Mouse (Mus musculus): ENCODE measurements around the gene Nppb.

The Nppb gene

DNA sequence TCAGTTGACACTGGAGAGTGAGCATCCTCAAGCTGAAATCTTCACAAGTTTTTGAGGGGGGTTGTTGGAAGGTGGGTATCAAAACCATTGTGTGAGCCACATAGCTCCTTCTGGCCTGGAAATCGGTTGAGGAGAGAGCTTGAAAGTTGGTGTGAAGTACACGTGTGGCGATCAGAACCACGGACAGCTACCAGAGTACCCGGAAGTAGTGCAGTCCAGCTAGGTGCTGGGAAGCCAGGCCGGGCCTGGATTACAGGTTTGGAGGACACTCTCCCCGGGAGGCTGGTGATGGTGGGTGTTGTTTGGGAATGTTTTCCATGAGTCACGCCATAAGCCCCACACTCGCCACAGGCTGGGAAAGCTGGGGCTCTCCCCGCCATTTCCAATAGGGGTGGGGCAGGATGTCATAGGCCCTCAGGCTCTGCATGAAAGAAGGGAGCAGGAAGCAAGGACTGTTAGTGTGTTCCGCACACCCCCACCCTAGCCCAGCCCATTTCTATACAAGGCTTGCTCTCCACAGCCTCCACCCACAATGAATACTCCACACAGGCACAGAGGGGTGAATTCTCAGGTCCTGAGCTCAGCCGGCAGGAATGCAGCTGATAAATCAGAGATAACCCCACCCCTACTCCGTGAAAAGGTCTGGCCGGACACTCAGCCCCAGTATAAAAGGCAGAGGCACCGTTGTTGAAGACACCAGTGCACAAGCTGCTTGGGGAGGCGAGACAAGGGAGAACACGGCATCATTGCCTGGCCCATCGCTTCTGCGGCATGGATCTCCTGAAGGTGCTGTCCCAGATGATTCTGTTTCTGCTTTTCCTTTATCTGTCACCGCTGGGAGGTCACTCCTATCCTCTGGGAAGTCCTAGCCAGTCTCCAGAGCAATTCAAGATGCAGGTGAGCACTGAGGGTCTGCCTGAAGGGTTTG is at the start of gene Nppb:
Gene Nppb, plus strand, starts transcription at position 584 of the 928 bp plus-strand sequence.
- in situ Hi-C loops (cut with MseI, MboI), result no loop called here

DNA sequence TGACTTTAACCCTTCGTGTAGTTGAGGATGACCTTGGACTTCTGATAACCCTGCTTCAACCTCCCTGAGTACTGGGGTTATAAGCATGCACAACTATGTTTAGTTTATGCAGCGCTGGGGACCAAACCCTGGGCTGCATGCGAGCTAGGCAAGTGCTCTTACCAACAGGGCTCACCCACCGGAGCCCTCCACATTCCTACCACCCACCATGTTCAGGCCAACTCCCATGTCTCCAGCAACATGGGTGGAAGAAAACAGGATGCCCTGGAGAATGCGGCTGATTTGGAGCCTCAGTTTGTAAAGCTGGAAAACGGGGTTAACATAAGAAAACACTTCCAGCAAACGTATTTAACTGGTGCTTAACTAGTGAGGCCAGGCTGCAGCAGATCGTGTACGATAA is 49.7 kb upstream of the Nppb start:
- in situ Hi-C loops (cut with MseI, MboI), result no loop called here

DNA sequence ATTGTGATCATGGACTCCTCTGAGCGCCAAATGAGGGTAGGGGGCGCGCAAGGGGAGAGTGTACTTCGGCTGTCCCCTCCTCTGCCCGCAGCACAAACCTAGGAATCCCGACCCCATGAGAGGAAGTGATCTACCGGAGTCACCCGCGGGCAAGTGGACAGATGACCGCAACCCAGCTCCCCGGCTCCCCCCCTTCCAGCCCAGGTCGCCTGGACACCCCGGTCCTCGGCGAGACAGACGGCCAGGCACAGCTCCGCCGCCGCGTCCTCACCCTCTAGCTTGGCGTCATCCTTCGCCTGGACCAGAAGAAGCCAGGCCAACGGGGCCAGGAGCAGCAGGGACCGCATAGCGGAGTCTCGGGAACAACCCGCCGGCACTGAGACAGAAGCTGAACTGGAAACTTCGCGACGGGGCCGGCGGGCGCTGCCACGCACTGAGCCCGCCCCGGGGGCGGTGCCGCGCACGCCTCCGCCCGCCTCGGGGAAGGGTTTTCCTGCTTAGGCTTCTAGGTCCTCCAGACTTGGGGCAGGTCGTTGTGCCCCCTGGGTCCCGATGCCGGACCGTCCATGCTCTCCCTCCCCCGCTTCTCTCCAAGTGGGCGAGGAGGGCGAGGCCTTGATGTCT is 49.1 kb upstream of the Nppb start, which contains the start of gene Plod1:
Gene Plod1, minus strand, starts transcription at position 437 of the 624 bp plus-strand sequence.
- in situ Hi-C loops (cut with MseI, MboI), result no loop called here

GRCm38 (mm10) chr4:147937021-147937420 is 48.6 kb upstream of the Nppb start:
- in situ Hi-C loops (cut with MseI, MboI), result no loop called here

- in situ Hi-C loops (cut with MseI, MboI), result no loop called here
Measured at GRCm38 (mm10) chr4:147937486-147937885, 48.1 kb upstream of the Nppb start.

- in situ Hi-C loops (cut with MseI, MboI), result no loop called here
Measured at GRCm38 (mm10) chr4:147938148-147939096, 47.2 kb upstream of the Nppb start.

- in situ Hi-C loops (cut with MseI, MboI), result no loop called here
Measured at GRCm38 (mm10) chr4:147940111-147940510, 45.5 kb upstream of the Nppb start.

GRCm38 (mm10) chr4:147940576-147941044 is 45.0 kb upstream of the Nppb start, which contains the start of gene 2510039O18Rik:
2510039O18Rik (plus strand) TSS chr4:147940895.
- in situ Hi-C loops (cut with MseI, MboI), result no loop called here

DNA sequence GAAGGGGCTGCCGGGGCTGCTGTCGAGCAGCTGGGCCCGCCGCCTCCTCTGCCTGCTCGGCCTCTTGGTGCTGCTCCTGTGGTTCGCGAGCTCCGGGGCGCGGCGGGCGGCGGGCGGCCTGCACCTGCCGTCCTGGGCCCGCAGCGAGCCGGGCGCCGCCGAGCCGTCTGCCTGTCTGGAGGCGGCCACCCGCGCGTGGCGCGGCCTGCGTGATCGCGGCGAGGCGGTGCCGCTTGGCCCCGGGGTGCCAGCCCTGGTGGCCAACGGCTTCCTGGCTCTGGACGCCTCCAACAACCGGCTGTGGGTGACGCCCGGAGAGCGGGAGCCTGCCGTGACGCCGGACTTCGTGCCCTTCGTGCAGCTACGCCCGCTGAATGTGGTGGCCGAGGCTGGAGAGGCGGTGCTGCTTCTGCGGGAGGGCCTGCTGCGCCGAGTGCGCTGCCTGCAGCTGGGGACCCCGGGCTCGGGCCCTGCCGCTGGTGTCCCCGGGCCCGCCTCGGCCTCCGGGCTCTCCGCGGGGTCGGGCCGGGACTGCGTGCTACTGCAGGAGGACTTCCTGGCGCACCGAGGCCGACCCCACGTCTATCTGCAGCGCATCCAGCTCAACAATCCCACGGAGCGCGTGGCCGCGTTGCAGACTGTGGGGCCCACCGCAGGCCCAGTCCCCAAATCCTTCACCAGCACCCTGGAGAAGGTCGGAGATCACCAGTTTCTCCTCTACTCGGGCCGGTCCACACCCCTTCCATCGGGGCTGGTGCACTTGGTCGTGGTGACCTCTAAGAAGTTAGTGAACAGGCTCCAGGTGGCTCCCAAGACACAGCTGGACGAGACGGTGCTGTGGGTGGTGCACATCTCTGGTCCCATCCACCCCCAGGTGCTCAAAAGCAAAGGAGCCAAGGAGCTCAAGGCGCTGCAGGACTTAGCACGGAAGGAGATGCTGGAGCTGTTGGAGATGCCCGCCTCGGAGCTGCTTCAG is 44.3 kb upstream of the Nppb start:
- in situ Hi-C loops (cut with MseI, MboI), result no loop called here

DNA sequence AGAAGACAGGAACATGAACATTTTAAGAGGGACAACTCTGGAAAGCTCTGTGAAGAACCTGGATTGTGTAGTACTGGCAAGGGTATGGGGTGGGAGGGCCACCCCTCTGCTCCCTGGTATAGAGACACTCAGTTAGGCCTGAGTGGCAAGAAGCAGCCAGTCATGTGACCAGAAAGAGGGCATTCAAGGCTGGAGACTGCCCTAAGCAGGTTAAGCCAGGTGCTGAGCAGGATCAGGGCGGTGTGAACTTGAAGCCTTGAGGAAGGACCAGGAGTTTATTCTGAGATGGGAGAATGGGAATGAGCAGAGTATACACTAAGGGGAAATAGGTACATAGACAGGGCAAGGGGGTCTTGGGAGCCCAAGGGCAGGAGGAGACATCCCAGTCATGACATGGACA is 42.6 kb upstream of the Nppb start:
- in situ Hi-C loops (cut with MseI, MboI), result no loop called here

GRCm38 (mm10) chr4:147947511-147947910 is 38.1 kb upstream of the Nppb start:
- in situ Hi-C loops (cut with MseI, MboI), result no loop called here

GRCm38 (mm10) chr4:147953590-147953989 is 32.0 kb upstream of the Nppb start:
- in situ Hi-C loops (cut with MseI, MboI), result no loop called here

GRCm38 (mm10) chr4:147957141-147957540 is 28.4 kb upstream of the Nppb start:
- in situ Hi-C loops (cut with MseI, MboI), result loop anchor here in 1 of 2 experiments (5.0 kb wide), 1 partner anchor 50 kb away; no protein-coding TSS in a partner anchor

DNA sequence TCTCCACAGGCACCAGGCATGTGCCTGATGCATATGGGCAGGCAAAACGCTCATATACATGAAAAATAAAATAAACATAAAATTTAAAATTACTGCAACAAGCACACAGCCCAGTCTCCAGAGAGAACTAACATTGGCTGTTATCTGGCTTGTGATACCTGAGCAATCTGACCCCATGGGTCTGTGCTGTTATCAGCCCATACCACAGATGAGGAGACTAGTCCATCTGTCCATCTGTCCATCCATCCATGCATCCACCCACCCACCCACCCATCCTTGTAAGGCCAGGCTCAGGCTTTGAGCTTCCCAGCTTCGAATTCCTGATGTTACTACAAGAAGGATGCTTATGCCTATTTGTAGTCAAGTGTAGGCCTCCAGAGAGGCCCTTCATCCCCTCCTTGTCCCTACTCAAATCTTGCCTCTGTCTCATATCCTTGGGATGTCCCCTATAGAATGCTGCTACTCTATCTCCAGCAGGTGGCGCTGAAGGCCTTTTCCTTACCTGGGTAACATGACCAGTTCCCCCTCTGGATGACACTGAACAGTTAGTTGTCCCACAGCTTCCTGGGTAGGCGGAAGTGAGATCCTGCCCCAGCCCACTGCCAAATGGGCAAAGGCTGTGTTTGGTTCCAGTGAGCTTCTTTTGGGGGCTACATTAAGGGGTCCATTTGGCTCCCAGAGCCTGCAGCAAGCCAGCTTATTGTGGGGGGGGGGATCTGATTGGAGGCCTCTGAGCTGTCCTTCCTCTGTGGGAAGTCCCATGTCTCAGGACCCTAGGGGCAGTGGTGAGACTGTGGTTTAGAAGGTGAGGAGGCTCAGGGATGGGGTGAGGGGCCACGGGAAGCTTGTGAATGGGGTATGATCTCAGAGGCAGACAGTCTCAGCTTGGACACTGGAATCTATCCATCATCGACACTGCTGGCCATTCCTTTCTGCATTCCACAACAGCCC is 25.4 kb upstream of the Nppb start:
- in situ Hi-C loops (cut with MseI, MboI), result loop anchor here (5.0 kb wide), 2 partner anchors 37 to 47 kb away; no protein-coding TSS in a partner anchor

DNA sequence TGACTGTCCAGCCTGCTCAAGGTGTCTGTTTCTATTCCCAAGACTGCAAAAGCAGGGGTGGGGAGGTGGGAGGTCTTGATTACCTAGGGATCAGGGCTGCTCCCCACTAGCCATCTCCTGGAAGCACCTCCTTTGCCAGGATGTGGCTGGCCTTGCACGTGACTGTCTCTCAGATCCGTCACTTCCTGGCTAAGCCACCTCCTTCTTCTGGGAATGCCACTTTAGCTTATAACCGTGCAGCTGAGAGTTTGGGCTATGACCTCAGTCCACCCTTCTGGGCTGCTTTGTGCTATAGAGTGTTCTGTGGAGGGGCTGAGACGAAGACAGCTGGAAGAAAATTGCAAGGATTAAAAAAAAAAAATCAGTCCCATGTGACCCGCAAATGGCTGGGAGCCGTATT is 22.8 kb upstream of the Nppb start:
- in situ Hi-C loops (cut with MseI, MboI), result loop anchor here in 1 of 2 experiments (5.0 kb wide), 1 partner anchor 35 kb away; no protein-coding TSS in a partner anchor

- in situ Hi-C loops (cut with MseI, MboI), result loop anchor here in 1 of 2 experiments (5.0 kb wide), 1 partner anchor 34 kb away; no protein-coding TSS in a partner anchor
Measured at GRCm38 (mm10) chr4:147963623-147964022, 22.0 kb upstream of the Nppb start.

GRCm38 (mm10) chr4:147965712-147966111 is 19.9 kb upstream of the Nppb start:
- in situ Hi-C loops (cut with MseI, MboI), result no loop called here

- in situ Hi-C loops (cut with MseI, MboI), result no loop called here
Measured at GRCm38 (mm10) chr4:147968816-147969215, 16.8 kb upstream of the Nppb start.

DNA sequence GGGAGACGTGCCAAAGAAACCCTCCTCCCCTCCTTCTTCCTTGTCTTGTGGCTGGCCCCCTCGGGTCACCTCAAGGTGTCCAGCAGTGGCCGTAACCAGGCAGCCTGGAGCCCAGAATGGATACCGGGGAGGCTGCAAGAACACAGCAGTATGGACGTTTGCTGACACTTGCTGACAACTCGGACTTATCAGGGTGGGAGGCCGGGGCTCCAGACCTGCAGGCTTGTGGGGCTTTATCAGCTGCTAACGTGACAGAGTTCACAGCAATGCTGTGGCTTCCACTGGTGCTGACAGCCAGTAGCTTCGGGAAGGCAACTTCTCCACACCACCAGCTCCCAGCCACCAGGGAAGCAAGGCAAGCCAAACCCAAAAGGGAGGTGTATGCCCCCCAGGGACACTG is 16.3 kb upstream of the Nppb start:
- in situ Hi-C loops (cut with MseI, MboI), result no loop called here
